Mouse (Mus musculus) midbrain, embryonic 11.5 days (tissue): ENCODE data around the gene Spef2. TPM values are rescaled to one million over a fixed set of nuclear protein-coding genes. Genes with fewer than 3 reads are reported as not detected.

ENCODE experiments used
- ATAC-seq: fragments of 200-750 bp; cut with Nextera tagmentation; 2 replicates; pipeline ENCODE4 v1.8.0; 2017; ENCODE audit warnings: moderate TSS enrichment, moderate library complexity; ENCODE audit not compliant: low FRiP score
- DNase-seq: peaks from one replicate; pipeline ENCODE4 v3.0.0; 2015; ENCODE audit warnings: low spot score; ENCODE audit errors: missing footprints
- H3K27ac ChIP-seq: fragments of 300-500 bp; sonication (generic); 2 replicates; pipeline ENCODE4 v1.5.1; 2014; ENCODE audit warnings: low read depth, low read length
- H3K27me3 ChIP-seq: fragments of 300-500 bp; sonication (generic); 2 replicates; pipeline ENCODE4 v1.6.1; 2014; ENCODE audit warnings: mild to moderate bottlenecking, low read length, moderate library complexity, mixed read lengths; ENCODE audit not compliant: control insufficient read depth, insufficient read depth
- H3K36me3 ChIP-seq: fragments of 300-500 bp; sonication (generic); 2 replicates; pipeline ENCODE4 v1.6.1; 2014; ENCODE audit warnings: mild to moderate bottlenecking, low read length, moderate library complexity, mixed read lengths; ENCODE audit not compliant: control insufficient read depth, insufficient read depth
- H3K4me1 ChIP-seq: fragments of 300-500 bp; sonication (generic); 2 replicates; pipeline ENCODE4 v1.6.1; 2014; ENCODE audit warnings: low read length; ENCODE audit not compliant: control insufficient read depth, insufficient read depth
- H3K4me2 ChIP-seq: fragments of 300-500 bp; sonication (generic); 2 replicates; pipeline ENCODE4 v1.6.1; 2014; ENCODE audit warnings: mild to moderate bottlenecking, moderate library complexity
- H3K4me3 ChIP-seq: fragments of 300-500 bp; sonication (generic); 2 replicates; pipeline ENCODE4 v1.5.1; 2014; ENCODE audit warnings: low read depth, low read length
- H3K9ac ChIP-seq: fragments of 300-500 bp; sonication (generic); 2 replicates; pipeline ENCODE4 v1.6.1; 2014; ENCODE audit warnings: low read length
- H3K9me3 ChIP-seq: fragments of 300-500 bp; sonication (generic); 2 replicates; pipeline ENCODE4 v1.6.1; 2016; ENCODE audit warnings: low read length; ENCODE audit not compliant: control insufficient read depth
- WGBS: fragments of 180-500 bp; shearing (Covaris S2); extraction: QIAGEN DNeasy Blood & Tissue Kit; methylation state at CpG from one replicate; pipeline ENCODE4 v1.1.7; 2014; 5-methylcytosine and 5-hydroxymethylcytosine counted together
- polyA plus RNA-seq: library from polyadenylated mRNA; unstranded; fragments of >200 nt; fragmentation: Nextera tagmentation; extraction: Ambion mirVana; gene quantifications from 2 replicates; pipeline ENCODE4 v1.2.1, GENCODE M21; 2014

The Spef2 gene
- polyA plus RNA-seq, 1 experiment from 2014 or later, result 0.71 TPM

DNA sequence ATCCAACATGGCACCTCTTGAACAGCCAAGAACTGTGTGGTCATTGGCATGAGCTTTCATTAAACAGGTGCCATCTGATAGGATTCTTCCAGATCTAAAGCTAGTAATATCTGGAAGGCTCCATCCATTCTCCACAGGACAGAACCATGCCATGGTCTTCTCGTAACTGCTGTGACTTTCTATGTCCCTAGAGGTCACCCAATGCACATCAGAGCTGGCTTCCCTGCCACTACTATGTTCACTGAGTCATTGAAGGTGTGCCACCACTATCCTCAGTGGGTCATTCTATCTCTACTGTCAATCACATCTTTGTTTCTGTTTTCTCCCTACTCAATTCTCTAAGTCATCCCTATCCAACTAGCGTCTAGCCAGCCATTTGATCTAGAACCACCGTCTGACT, 6.5 kb downstream of the Spef2 start:
- no peak for ATAC-seq
- no peaks in the 10 kb centered on the region for H3K36me3 ChIP-seq
- H3K4me2 ChIP-seq, result no peak overlapping the region
- H3K27ac ChIP-seq, result no peak overlapping the region
- H3K9ac ChIP-seq, result no peak overlapping the region
- no peaks in the 10 kb centered on the region for H3K4me1 ChIP-seq
- no peaks in the 10 kb centered on the region for H3K9me3 ChIP-seq
- DNase-seq, result no peak
- H3K4me3 ChIP-seq, result no peak overlapping the region
- WGBS, result 84% methylated on average over 3 of the region's 3 CpGs
- no peaks in the 10 kb centered on the region for H3K27me3 ChIP-seq

- H3K9me3 ChIP-seq, result no peaks in the 10 kb centered on the region
- H3K4me3 ChIP-seq, result no peak overlapping the region
- no peaks in the 10 kb centered on the region for H3K36me3 ChIP-seq
- H3K27ac ChIP-seq, result no peak overlapping the region
- no peaks in the 10 kb centered on the region for H3K4me1 ChIP-seq
- no peak overlapping the region for H3K4me2 ChIP-seq
- H3K9ac ChIP-seq, result no peak overlapping the region
- WGBS, result 87% methylated on average over 7 of the region's 7 CpGs
- no peaks in the 10 kb centered on the region for H3K27me3 ChIP-seq
- ATAC-seq (no peak), DNase-seq (no peak)
Measured at GRCm38 (mm10) chr15:9714574-9715458, 33.9 kb downstream of the Spef2 start.

DNA sequence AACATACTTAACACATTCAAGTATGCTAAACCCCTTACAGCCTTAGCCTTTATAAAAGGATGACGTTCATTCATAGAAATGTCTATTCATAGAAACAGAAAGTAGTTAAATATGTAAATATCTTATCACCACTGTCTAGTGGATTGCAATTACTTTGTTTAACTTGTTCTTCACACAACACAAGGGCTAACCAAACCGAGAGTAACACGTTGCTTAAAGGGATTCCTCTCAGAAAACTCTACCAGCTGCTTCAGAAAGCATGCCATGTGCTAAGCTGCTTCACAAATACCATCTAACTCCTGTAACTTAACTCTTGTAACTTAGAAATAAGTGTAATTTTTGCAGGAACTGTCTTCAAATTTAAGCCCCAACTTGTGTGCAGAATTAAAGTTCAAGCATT, 35.0 kb downstream of the Spef2 start:
- Histone ChIP-seq H3K27me3 (no peaks in the 10 kb centered on the region), H3K27ac (no peak overlapping the region), H3K4me2 (no peak overlapping the region), H3K4me1 (no peaks in the 10 kb centered on the region), H3K9ac (no peak overlapping the region), H3K36me3 (no peaks in the 10 kb centered on the region), H3K9me3 (no peaks in the 10 kb centered on the region), H3K4me3 (no peak overlapping the region)
- no peak for DNase-seq
- 82% methylated on average over 3 of the region's 3 CpGs for WGBS
- no peak for ATAC-seq

GRCm38 (mm10) chr15:9710330-9710729, 38.3 kb downstream of the Spef2 start:
- Histone ChIP-seq H3K9ac (no peak overlapping the region), H3K27ac (no peak overlapping the region), H3K4me2 (no peak overlapping the region), H3K4me3 (no peak overlapping the region), H3K36me3 (no peaks in the 10 kb centered on the region), H3K4me1 (no peaks in the 10 kb centered on the region), H3K9me3 (no peaks in the 10 kb centered on the region), H3K27me3 (no peaks in the 10 kb centered on the region)
- DNase-seq (no peak), ATAC-seq (no peak)
- 92% methylated on average over 2 of the region's 2 CpGs for WGBS

GRCm38 (mm10) chr15:9705830-9706450, 42.7 kb downstream of the Spef2 start:
- ATAC-seq (no peak), DNase-seq (no peak)
- H3K27ac ChIP-seq, result no peak overlapping the region
- H3K4me2 ChIP-seq, result no peak overlapping the region
- H3K27me3 ChIP-seq, result no peaks in the 10 kb centered on the region
- H3K36me3 ChIP-seq, result no peaks in the 10 kb centered on the region
- WGBS, result 87% methylated on average over 2 of the region's 2 CpGs
- no peak overlapping the region for H3K9ac ChIP-seq
- H3K4me1 ChIP-seq, result no peaks in the 10 kb centered on the region
- no peaks in the 10 kb centered on the region for H3K9me3 ChIP-seq
- H3K4me3 ChIP-seq, result no peak overlapping the region

GRCm38 (mm10) chr15:9701845-9702244, 46.8 kb downstream of the Spef2 start:
- no peak overlapping the region for H3K27ac ChIP-seq
- ATAC-seq (no peak), DNase-seq (no peak)
- H3K4me3 ChIP-seq, result no peak overlapping the region
- no peaks in the 10 kb centered on the region for H3K9me3 ChIP-seq
- H3K9ac ChIP-seq, result no peak overlapping the region
- H3K36me3 ChIP-seq, result no peaks in the 10 kb centered on the region
- no peak overlapping the region for H3K4me2 ChIP-seq
- no peaks in the 10 kb centered on the region for H3K4me1 ChIP-seq
- H3K27me3 ChIP-seq, result no peaks in the 10 kb centered on the region

DNA sequence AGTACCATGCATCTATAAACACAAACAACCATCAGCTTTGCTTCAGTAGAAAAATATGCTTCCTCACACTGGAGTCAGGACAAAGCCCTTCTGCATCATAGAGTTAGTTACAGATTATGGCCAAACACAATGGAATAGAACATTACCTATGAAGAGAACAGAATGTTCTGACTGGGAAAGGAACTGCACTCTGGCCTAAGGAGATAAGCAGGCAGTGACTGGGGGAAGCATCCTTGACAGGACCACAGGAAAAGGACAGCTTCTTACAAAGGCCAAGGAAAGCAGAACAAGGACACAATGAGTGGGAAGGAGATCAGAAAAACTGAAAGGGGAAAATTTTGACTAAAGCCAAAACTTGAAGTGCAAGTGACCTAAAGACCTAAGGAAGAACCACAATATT, 56.9 kb downstream of the Spef2 start:
- Histone ChIP-seq H3K36me3 (no peaks in the 10 kb centered on the region), H3K4me1 (no peaks in the 10 kb centered on the region), H3K27ac (no peak overlapping the region), H3K4me3 (no peak overlapping the region), H3K9ac (no peak overlapping the region), H3K4me2 (no peak overlapping the region), H3K27me3 (no peaks in the 10 kb centered on the region), H3K9me3 (no peaks in the 10 kb centered on the region)
- DNase-seq (no peak), ATAC-seq (no peak)

DNA sequence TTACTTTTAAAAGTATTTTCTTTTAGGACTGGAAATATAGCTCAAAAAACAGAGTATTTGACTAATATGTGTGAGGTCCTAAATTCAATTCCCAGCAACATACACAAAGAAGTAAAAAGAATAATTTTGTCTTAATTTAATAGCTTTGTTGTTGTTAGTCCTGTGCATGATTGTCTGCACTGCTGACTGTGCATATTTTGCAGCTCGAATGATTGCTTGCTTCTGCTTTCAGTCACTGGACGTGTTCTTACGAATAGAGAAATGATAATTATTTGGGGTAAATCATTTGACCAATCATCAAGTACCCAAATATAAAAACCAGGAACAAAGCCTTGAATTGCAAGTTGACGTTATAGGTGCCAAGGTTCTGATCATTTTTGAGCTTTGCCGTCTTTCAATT, 57.8 kb downstream of the Spef2 start:
- Histone ChIP-seq H3K9ac (no peak overlapping the region), H3K9me3 (no peaks in the 10 kb centered on the region), H3K4me3 (no peak overlapping the region), H3K27ac (no peak overlapping the region), H3K4me1 (no peaks in the 10 kb centered on the region), H3K36me3 (no peaks in the 10 kb centered on the region), H3K27me3 (no peaks in the 10 kb centered on the region), H3K4me2 (no peak overlapping the region)
- ATAC-seq (no peak), DNase-seq (no peak)
- 92% methylated on average over 5 of the region's 5 CpGs for WGBS

- Histone ChIP-seq H3K4me3 (no peak overlapping the region), H3K9ac (no peak overlapping the region), H3K27me3 (no peaks in the 10 kb centered on the region), H3K9me3 (no peaks in the 10 kb centered on the region), H3K4me2 (no peak overlapping the region), H3K36me3 (no peaks in the 10 kb centered on the region), H3K27ac (no peak overlapping the region), H3K4me1 (no peaks in the 10 kb centered on the region)
- no peak for ATAC-seq
- no peak for DNase-seq
- WGBS, result 74% methylated on average over 1 of the region's 1 CpGs
Measured at GRCm38 (mm10) chr15:9690436-9690835, 58.2 kb downstream of the Spef2 start.
